ENCODE assay signal across 21 mouse cellular contexts in the genomic region with DNA sequence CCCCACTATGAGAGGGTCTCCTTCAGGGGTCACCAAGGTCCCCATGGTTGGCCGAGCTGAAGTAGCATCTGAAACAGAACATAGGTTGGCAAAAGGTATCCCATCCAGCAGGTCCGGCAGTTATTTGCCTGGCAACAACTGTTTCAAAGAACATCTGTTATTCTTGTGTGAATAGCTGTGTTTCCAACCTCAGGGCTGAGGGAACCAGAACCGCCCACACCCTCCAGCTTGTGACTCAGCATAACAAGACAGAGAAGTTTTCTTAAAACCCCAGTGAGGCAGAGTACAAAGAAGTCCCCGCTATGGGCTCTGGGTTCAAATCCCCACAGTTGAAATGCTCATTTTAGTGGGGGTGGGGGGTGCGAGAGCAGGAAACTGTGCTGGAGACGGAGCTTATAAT. TPM values are rescaled to one million over a fixed set of nuclear protein-coding genes. Genes with fewer than 3 reads are reported as not detected.
DNase-seq lines count a peak whose midpoint lies in the region; ATAC-seq lines count a peak whose summit lies in the region.
"Had no signal": no experiment of that assay in that cellular context is flagged by ENCODE, and none has a peak within 500 bp of the region (broad histone marks: within the 10 kb centered on the region; RNA-seq: fewer than 3 reads in every experiment).

No protein-coding gene starts in this region.

- 81% methylated on average over 6 of the region's 6 CpGs for whole genome bisulfite sequencing in hindbrain, embryonic 13.5 days

- DNase-seq in adrenal gland, postnatal 14 days, result peak; percentile 22
- no peak for DNase-seq in adrenal gland, postnatal 10 days
- DNase-seq in right cerebral cortex, adult 18-20 months, result peak; percentile 86
- no peak for DNase-seq in right cerebral cortex, postnatal 4 days
- DNase-seq in left cerebral cortex, adult 9 months (ENCODE audit: low spot score in 2 of 2), result peak; percentile 52 to 78
- no peak for DNase-seq in kidney, postnatal 36 days
- DNase-seq in urinary bladder, postnatal 36 days (ENCODE audit: low spot score in 2 of 2), result no peak
- DNase-seq: cerebellum, adult 11 months; forebrain, postnatal 0 days; kidney, postnatal 4 days; lung, adult 2 months had no signal

- H3K36me3 ChIP-seq in hindbrain, embryonic 13.5 days, result no peaks in the 10 kb centered on the region
- H3K36me3 ChIP-seq: heart, embryonic 13.5 days; hindbrain, embryonic 10.5 days; limb, embryonic 15.5 days had no signal

- H3K9me3 ChIP-seq in hindbrain, embryonic 13.5 days, result no peaks in the 10 kb centered on the region
- H3K9me3 ChIP-seq: heart, embryonic 13.5 days; hindbrain, embryonic 10.5 days; limb, embryonic 15.5 days; megakaryocyte, embryonic 14.5 days had no signal

- no peak overlapping the region for H3K4me2 ChIP-seq in hindbrain, embryonic 13.5 days
- H3K4me2 ChIP-seq: heart, embryonic 13.5 days; limb, embryonic 15.5 days had no signal

- H3K27ac ChIP-seq in hindbrain, embryonic 13.5 days, result no peak overlapping the region
- H3K27ac ChIP-seq: heart, embryonic 13.5 days; hindbrain, embryonic 10.5 days; limb, embryonic 15.5 days; stomach, postnatal 0 days had no signal

- H3K9ac ChIP-seq in hindbrain, embryonic 13.5 days, result no peak overlapping the region
- H3K9ac ChIP-seq: forebrain, postnatal 0 days; heart, embryonic 13.5 days; limb, embryonic 15.5 days had no signal

- H3K4me1 ChIP-seq in hindbrain, embryonic 13.5 days (replicated peaks), result peaks cover 14% of the 10 kb centered on the region
- H3K4me1 ChIP-seq: heart, embryonic 13.5 days; megakaryocyte, embryonic 14.5 days had no signal

- no peak for ATAC-seq in hindbrain, embryonic 13.5 days (ENCODE audit: low FRiP score)
- ATAC-seq: forebrain, postnatal 0 days; intestine, embryonic 16.5 days had no signal

- H3K4me3 ChIP-seq in hindbrain, embryonic 13.5 days, result no peak overlapping the region
- H3K4me3 ChIP-seq: heart, embryonic 13.5 days; hindbrain, embryonic 10.5 days; limb, embryonic 15.5 days; megakaryocyte, embryonic 14.5 days had no signal

- no peaks in the 10 kb centered on the region for H3K27me3 ChIP-seq in hindbrain, embryonic 13.5 days
- H3K27me3 ChIP-seq: limb, embryonic 15.5 days had no signal

RNA-seq across cellular contexts. Expression of gene Pla2g2d, which starts 6.6 kb away (rescaled TPM):
- 1.1 and 10.7 TPM in 2 replicates for total RNA-seq in adrenal gland, postnatal 14 days (2021)
- total RNA-seq in adrenal gland, postnatal 10 days (2021), result 1 to 10 TPM; 2.9 to 3.7 TPM
- polyA plus RNA-seq in hindbrain, embryonic 13.5 days (2015; fragmentation: Nextera tagmentation; extraction: Ambion mirVana), result 0.90 and 1.8 TPM in 2 replicates
- total RNA-seq: neutrophil, adult 5-6 weeks had no signal
- polyA plus RNA-seq: C2C12; heart, embryonic 13.5 days had no signal

RNA-seq across cellular contexts. Expression of gene Pla2g2f, which starts 24.7 kb away (rescaled TPM):
- 13.7 and 14.3 TPM in 2 replicates for total RNA-seq in adrenal gland, postnatal 14 days (2021)
- total RNA-seq in adrenal gland, postnatal 10 days (2021), result 1 to 10 TPM; 8.9 to 9.0 TPM
- 0.06 and 0.13 TPM in 2 replicates for polyA plus RNA-seq in hindbrain, embryonic 13.5 days (2015; fragmentation: Nextera tagmentation; extraction: Ambion mirVana)
- total RNA-seq: forebrain, postnatal 0 days; neutrophil, adult 5-6 weeks had no signal
- polyA plus RNA-seq: C2C12; forebrain, postnatal 0 days; heart, embryonic 13.5 days; urinary bladder, adult 2 months had no signal

RNA-seq across cellular contexts. Expression of gene Ubxn10, which starts 45.1 kb away (rescaled TPM):
- 0.89 and 1.1 TPM in 2 replicates for total RNA-seq in adrenal gland, postnatal 14 days (2021)
- under 1 TPM; 0.72 to 0.76 TPM for total RNA-seq in adrenal gland, postnatal 10 days (2021)
- 3.8 and 4.1 TPM in 2 replicates for polyA plus RNA-seq in hindbrain, embryonic 13.5 days (2015; fragmentation: Nextera tagmentation; extraction: Ambion mirVana)
- total RNA-seq: neutrophil, adult 5-6 weeks had no signal
- polyA plus RNA-seq: C2C12 had no signal

RNA-seq across cellular contexts. Expression of gene Pla2g2c, which starts 57.5 kb away (rescaled TPM):
- total RNA-seq in adrenal gland, postnatal 14 days (2021), result not detected in 2 replicates
- total RNA-seq in adrenal gland, postnatal 10 days (2021), result not detected
- 0.44 and 0.91 TPM in 2 replicates for polyA plus RNA-seq in hindbrain, embryonic 13.5 days (2015; fragmentation: Nextera tagmentation; extraction: Ambion mirVana)
- total RNA-seq: neutrophil, adult 5-6 weeks had no signal
- polyA plus RNA-seq: C2C12; limb, embryonic 15.5 days; urinary bladder, adult 2 months had no signal

Comparison
In these comparisons a context has a peak if more than half of its experiments do, and no peak if none do; other contexts are left out.
1. DNase-seq: peak in adrenal gland, postnatal 14 days (single experiment), right cerebral cortex, adult 18-20 months (single experiment) and left cerebral cortex, adult 9 months (2 of 2); none in adrenal gland, postnatal 10 days (single experiment), right cerebral cortex, postnatal 4 days (single experiment), kidney, postnatal 36 days (0 of 2) and urinary bladder, postnatal 36 days (0 of 2).